Mouse (Mus musculus): ENCODE measurements around the gene Kcnn4.
A peak's percentile ranks its signal among the peaks of the same experiment; 100 is the strongest.
"Not testable (repeated sequence)": the region's sequence is repeated elsewhere in the genome, so short reads cannot be mapped to it uniquely, and the experiment has no call there.

Gene Kcnn4

DNA sequence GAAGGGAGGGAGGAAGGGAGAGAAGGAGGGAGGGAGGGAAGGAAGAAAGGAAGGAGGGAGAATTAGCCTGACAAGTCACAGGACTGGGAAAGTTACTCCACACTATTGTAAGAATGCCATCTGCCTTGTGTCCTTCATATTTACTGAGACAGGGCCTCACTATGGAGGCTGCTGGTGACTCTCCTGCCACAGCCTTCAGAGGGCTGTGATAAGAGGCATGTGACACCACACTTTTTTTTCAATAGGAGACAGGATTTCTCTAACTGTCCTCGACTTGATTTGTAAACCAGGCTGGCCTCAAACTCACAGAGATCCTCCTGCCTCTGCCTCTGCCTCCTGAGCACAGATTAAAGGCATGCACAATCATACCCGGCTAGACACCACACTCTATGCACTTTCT lies 21.6 kb downstream of the Kcnn4 start:
- DNase-seq = no peak

- DNase-seq = no peak
Observed at GRCm38 (mm10) chr7:24394054-24394453, 24.0 kb downstream of the Kcnn4 start.

DNA sequence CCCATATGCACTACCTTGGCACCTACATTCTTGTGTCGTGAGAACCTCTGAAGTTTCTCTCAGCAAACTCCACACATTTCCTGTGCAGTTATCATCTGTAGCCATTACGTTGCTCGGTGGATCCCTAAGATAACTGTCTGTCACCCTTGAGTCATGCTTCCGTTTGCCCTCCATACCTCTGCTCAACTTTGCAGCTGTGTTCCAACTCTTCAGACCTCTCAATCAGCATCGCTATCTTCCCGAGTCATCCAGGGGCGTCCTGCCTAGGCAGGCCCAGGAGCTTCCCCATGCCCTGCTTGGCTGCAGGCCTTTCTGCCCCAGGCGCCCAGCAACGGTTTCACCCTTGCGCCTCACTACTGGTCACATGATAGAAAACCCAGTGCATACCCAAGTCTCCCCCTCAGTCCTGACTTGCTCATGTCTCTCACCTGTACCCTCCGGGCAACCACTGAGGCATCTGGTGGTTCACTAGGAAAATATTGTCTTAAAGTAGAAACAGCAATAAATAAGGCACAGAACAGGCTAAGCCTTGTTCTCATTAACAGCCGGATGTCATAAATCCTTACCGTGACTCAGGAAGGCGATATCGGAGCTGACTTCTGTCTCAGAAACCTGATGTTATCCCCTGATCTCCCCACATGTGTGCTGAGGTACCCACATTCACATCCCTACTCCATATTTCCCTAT lies 24.6 kb downstream of the Kcnn4 start:
- DNase-seq = no peak

GRCm38 (mm10) chr7:24396832-24397231 lies 26.8 kb downstream of the Kcnn4 start:
- no peak for DNase-seq

DNA sequence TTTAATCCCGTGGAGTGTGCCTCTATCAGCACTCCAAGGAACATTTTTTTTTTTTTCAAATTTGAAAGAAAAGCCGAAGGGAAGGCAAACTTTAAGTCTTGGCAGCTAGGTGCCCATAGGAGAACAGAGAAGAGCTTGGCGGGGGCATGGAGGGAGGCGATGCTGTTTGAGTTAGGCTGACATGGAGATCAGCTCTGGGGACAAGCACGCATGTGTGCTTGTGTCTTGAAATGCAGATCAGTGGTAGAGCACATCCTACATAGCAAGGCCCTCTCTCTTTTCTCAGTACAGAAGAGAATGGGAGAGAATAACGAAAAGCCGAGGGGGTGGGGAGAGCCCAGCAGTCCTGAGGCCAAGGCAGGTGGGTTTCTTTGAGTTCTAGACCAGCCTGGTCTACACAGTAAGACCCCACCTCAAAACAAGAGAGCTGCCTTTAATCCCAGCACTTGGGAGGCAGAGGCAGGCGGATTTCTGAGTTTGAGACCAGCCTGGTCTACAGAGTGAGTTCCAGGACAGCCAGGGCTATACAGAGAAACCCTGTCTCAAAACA lies 28.4 kb downstream of the Kcnn4 start:
- no peak for DNase-seq

GRCm38 (mm10) chr7:24399256-24400081 lies 29.4 kb downstream of the Kcnn4 start, which contains the start of gene Smg9:
TSS of gene Smg9 (plus strand) at chr7:24399619.
- peak; percentile 98 for DNase-seq

DNA sequence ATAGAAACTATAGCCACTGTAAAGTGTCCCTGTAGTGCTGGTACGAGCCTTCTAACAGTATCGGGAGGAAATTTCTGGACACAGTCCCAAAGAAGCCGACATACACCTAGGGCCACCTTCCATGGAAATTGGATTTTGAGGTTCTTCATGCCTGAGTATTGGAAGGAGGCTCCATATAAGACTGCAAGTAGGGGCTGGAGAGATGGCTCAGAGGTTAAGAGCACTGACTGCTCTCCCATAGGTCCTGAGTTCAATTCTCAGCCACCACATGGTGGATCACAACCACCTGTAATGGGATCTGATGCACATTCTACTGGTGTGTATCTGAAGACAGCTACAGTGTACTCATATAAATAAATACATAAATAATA lies 30.0 kb downstream of the Kcnn4 start:
- DNase-seq = no peak

GRCm38 (mm10) chr7:24400489-24400888 lies 30.4 kb downstream of the Kcnn4 start:
- DNase-seq = not testable (repeated sequence)

- no peak for DNase-seq
Observed at GRCm38 (mm10) chr7:24402851-24403250, 32.8 kb downstream of the Kcnn4 start.

- no peak for DNase-seq
Observed at GRCm38 (mm10) chr7:24405649-24406048, 35.6 kb downstream of the Kcnn4 start.

- DNase-seq = peak; percentile 77 to 84
Observed at GRCm38 (mm10) chr7:24406528-24407344, 36.7 kb downstream of the Kcnn4 start.

DNA sequence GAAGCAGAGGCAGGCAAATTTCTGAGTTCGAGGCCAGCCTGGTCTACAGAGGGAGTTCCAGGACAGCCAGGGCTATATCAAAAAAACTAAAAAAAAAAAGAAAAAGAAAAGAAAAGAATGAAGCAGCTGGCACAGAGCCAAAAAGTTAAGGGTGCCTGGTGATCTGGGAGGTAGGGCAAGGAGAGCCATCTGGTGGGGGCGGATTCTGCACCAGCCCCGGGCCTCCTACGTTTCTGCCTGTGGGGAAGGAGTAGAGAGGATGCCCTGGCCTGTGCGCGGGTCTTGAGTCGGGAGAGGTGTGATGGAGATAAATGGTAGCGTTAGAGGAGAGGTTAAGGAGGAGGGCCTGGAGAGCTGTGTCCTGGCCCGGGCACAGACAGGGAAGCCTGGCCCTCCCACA lies 38.1 kb downstream of the Kcnn4 start:
- DNase-seq = no peak

GRCm38 (mm10) chr7:24410123-24410522 lies 40.1 kb downstream of the Kcnn4 start:
- no peak for DNase-seq

- no peak for DNase-seq
Observed at GRCm38 (mm10) chr7:24410831-24411230, 40.8 kb downstream of the Kcnn4 start.

GRCm38 (mm10) chr7:24413630-24414029 lies 43.6 kb downstream of the Kcnn4 start:
- no peak for DNase-seq

- no peak for DNase-seq
Observed at GRCm38 (mm10) chr7:24415261-24415660, 45.2 kb downstream of the Kcnn4 start.

DNA sequence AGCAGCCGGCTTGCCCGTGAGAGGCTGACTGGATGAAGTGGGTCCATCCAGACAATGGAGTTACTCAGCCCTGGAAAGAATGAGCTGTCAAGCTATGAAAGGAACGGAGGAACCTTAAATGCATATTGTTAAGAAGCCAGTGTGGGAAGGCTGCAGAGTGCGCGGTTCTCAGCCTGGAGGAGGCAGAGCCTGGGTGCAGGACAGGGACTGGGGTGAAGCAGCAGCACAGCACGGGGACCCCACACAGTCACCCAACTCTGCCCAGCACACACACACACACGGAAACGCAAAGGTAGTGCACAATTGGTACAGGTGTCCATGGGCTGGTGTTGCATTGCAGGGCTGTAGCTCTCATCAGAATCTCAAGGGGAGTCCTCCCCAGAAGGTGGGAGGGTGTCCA lies 49.5 kb downstream of the Kcnn4 start:
- DNase-seq = no peak

- no peak for DNase-seq
Observed at GRCm38 (mm10) chr7:24421648-24422047, 51.6 kb downstream of the Kcnn4 start.

DNA sequence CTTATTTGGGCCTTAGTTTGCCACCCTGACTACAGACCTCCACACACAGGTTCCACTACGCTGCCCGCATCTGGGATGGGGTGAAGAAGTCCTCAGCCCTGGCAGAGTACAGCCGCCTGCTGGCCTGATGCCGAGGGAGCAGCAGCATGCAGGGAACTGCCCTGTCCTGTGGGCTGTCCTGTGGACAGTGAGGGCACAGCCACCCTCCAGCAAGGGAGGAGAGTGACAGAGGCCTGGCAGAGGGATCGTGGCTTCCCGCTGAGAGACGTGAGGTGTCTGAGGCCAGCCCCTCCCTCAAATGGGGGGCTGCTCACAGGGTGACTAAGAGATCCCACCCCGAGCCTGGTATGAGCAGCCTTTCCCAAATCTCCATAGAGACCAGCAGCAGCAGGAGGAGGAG lies 52.2 kb downstream of the Kcnn4 start:
- DNase-seq = peak; percentile 41 to 58

DNA sequence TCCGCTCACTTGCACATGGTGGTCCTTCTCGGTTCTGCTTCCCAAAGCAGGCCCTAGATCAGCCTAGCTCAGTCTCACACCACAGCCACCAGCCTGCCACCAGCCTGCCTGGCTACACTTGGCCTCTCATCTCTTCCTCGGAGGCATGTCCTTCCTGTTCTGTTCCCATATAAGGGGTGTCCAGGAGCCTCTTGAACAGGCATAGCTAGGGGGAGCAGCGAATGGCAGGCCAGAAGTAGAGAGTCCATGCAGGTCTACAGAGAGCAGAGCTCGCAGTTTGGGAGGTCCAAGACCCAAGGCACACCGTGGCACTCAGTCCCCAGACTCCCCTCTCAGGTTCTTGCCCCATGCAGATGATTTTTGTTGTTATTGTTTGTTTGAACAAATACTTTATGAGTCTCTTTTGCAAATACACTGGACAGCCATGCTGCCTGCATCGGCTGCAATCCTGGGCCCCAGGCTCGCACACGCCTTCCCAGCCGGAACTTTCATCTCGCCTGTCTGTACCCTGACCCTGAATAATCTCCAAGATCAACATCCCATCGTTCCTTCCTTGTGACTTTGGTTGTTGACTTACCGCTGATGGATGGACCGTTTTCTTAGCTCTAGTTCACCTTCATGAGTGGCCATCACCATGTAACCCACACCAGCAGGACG lies 53.2 kb downstream of the Kcnn4 start:
- no peak for DNase-seq

- DNase-seq = peak; percentile 49 to 64
Observed at GRCm38 (mm10) chr7:24423956-24424732, 54.1 kb downstream of the Kcnn4 start.

DNA sequence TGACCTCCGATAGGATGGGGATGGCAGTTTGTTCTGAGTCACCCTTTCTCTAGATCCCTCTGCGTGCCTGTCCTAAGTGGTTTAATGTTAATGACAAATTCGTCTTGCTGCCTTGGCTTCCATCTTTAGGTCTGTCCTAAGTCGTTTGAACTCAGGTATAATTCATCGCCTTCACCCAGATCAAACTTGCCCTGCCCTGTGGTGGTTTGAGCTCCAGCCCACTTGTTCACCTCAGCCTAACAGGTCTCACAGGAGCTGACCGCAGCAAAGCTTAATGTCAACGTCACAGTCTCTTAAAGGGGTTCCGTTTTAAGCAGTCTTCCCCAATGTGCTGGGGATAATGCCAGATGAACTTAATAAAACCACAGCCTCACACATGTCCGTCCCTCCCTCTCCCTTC lies 55.9 kb downstream of the Kcnn4 start:
- DNase-seq = no peak
